Mouse (Mus musculus): ENCODE measurements around the gene Eif4ebp2. TPM values are rescaled to one million over a fixed set of nuclear protein-coding genes. Genes with fewer than 3 reads are reported as not detected.

Eif4ebp2 gene
- 5.9 and 34.2 TPM in 2 replicates for polyA plus RNA-seq (2021; fragmentation: Nextera tagmentation)
- long read RNA-seq, experiment 1, full-length matches to known transcripts: 2 of 19 reads
- long read RNA-seq, experiment 1, partial matches to known transcripts: 0 of 19 reads
- long read RNA-seq, experiment 1, other reads (novel, unspliced or antisense): 17 of 19 reads
- long read RNA-seq, experiment 2, full-length matches to known transcripts: 3 of 8 reads
- long read RNA-seq, experiment 2, partial matches to known transcripts: 1 of 8 reads
- long read RNA-seq, experiment 2, other reads (novel, unspliced or antisense): 4 of 8 reads

GRCm38 (mm10) chr10:61452645-61453044, at the start of gene Eif4ebp2:
Gene Eif4ebp2 (minus strand): TSS chr10:61452661.

DNA sequence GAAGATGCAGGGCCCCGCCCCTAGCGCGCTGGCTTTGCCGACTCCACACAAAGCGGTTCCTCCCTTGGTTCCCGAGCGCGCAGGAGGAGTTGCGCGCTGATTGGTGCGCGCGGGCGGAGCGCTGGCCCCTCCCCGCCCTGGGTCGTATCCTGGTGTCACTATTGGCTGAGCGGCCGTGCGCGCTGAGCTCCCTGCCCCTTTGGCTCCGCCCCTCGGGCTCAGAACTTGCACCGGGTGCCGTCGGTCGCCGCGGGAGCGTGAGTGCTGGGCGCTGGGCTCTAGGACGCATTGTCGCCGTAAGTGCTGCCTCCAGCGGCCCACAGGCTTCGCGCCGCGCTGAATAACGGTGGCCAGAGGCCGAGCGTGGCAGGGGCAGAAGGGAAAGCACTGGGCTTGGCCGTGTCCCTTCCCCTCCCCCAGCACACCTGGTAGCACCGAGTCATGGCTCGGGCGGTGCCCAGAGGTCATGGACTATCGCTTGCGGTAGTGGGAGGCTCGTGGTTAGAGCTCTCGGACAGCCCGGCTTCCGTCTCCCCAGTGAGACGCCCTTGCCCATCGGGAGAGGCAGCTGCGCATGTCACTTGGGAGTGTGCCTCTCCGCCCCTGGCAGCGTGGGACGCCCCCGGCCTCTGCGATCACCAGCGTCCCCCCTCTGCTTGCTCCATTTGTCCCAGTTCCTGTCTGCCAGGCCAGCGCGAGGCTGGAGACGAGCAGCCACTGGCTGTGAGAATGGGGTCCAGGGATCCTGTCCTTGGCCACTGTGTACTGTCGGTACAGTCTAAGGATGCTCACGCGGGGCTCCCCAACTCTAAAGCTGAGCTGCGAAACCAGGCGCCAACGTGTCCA, 23.4 kb upstream of the Eif4ebp2 start, which contains the start of gene Lrrc20:
Lrrc20 (plus strand) TSS at position 208 of the 846 bp plus-strand sequence.

DNA sequence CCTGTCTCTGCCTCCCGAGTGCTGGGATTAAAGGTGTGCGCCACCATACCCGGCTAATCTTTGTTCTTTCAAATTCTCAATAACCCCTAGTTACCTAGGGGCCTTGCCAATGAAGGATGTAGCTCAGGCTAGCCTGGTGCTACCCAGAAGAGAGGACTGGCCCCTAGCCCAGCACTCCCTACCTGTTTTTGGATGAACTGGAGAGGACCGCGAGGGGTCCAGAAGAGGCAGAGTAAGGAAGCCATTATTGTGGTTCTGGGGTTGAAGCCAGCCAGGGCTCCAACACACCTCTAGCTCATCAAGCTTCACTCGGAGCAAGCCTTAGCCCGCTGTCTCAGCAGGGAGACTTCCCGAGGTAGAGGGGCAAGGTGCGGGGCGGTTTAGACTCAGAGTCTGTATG, 34.8 kb downstream of the Eif4ebp2 start, which contains the start of gene Nodal:
Nodal (plus strand) TSS at position 301 of the 400 bp plus-strand sequence.

DNA sequence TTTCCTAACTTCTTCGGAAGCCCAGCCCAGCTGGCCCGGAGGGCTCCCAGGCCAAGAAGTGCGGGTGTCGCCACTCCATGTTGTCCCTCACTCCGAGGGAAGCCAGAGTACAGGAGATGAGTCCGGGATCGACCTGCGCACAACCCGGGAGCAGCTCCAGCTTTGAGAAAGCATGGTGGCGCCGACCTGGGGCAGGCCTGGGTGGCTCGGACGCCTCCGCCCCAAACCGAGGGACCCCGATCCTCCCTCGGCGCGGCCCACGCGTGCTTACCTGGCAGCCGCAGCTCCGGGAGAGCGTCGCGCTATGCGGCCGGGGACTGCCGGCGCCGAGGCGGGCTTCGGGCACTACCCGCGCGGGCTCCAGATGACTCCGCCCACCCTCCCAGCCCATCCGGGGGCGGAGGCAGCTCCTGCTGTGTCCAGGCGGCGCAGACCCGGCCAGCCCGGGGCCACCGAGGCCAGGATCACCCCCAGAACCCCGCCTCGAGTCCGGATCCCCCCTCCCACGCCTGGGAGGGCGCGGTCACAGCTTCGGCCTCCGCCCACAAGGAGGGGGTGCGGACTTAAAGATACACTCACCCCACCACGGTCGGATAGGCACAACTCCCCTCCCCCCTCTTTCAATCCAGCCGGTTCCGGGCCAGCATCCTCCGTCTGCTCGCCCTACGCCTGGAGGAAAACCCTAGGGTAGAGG, 69.3 kb downstream of the Eif4ebp2 start, which contains the start of gene Pald1:
Pald1 (minus strand) TSS at position 510 of the 694 bp plus-strand sequence.

Other genes with a start within 250 kb of the Eif4ebp2 start
- gene Adamts14, start 179.2 kb downstream of the Eif4ebp2 start, polyA plus RNA-seq (2021; fragmentation: Nextera tagmentation): 0.04 TPM in 1 of 2 replicates, not detected in the other
- gene Prf1, start 154.8 kb downstream of the Eif4ebp2 start, polyA plus RNA-seq (2021; fragmentation: Nextera tagmentation): not detected in 2 replicates
- 2.4 and 2.8 TPM in 2 replicates for gene Pald1, start 69.1 kb downstream of the Eif4ebp2 start, polyA plus RNA-seq (2021; fragmentation: Nextera tagmentation)
- gene Nodal, start 34.7 kb downstream of the Eif4ebp2 start, polyA plus RNA-seq (2021; fragmentation: Nextera tagmentation): 0.37 and 0.44 TPM in 2 replicates
- gene Lrrc20, start 23.1 kb upstream of the Eif4ebp2 start, polyA plus RNA-seq (2021; fragmentation: Nextera tagmentation): 6.0 and 12.1 TPM in 2 replicates
- 0.67 and 0.89 TPM in 2 replicates for gene Npffr1, start 142.8 kb upstream of the Eif4ebp2 start, polyA plus RNA-seq (2021; fragmentation: Nextera tagmentation)
- 144 and 167 TPM in 2 replicates for gene Ppa1, start 195.9 kb upstream of the Eif4ebp2 start, polyA plus RNA-seq (2021; fragmentation: Nextera tagmentation)
- 103 and 128 TPM in 2 replicates for gene Sar1a, start 227.6 kb upstream of the Eif4ebp2 start, polyA plus RNA-seq (2021; fragmentation: Nextera tagmentation)
- 14.4 and 26.1 TPM in 2 replicates for gene Tysnd1, start 242.9 kb upstream of the Eif4ebp2 start, polyA plus RNA-seq (2021; fragmentation: Nextera tagmentation)